In genomic region chr7:24662575-24662974, GRCm38 (mm10) we compare ENCODE assay signal across 8 mouse cellular contexts. TPM values are rescaled to one million over a fixed set of nuclear protein-coding genes. Genes with fewer than 3 reads are reported as not detected.
A peak's percentile ranks its signal among the peaks of the same experiment; 100 is the strongest.
DNase-seq lines count a peak whose midpoint lies in the region; ATAC-seq lines count a peak whose summit lies in the region.

No protein-coding gene starts in this region.

- no peak overlapping the region for H3K27ac ChIP-seq in forebrain, embryonic 10.5 days
- no peak overlapping the region for H3K27ac ChIP-seq in hindbrain, embryonic 12.5 days

- no peak overlapping the region for H3K9ac ChIP-seq in hindbrain, embryonic 12.5 days

- peaks cover 5% of the 10 kb centered on the region for H3K4me1 ChIP-seq in forebrain, embryonic 10.5 days
- H3K4me1 ChIP-seq in hindbrain, embryonic 12.5 days: no peaks in the 10 kb centered on the region

- H3K36me3 ChIP-seq in forebrain, embryonic 10.5 days (replicated peaks): no peaks in the 10 kb centered on the region
- H3K36me3 ChIP-seq in hindbrain, embryonic 12.5 days: no peaks in the 10 kb centered on the region

- peak; percentile 71 for DNase-seq in MN1 (ENCODE audit: low spot score)
- DNase-seq in c-Kit-negative CD71-positive TER-119-positive erythroid progenitor cells, embryonic 14.5 days (ENCODE audit: low read depth, low spot score): peak; percentile 43
- peak; percentile 76 for DNase-seq in forebrain, embryonic 10.5 days (ENCODE audit: extremely low spot score, low spot score)
- peak; percentile 38 for DNase-seq in layer of hippocampus, adult 9-11 months
- peak; percentile 76 for DNase-seq in lung, postnatal 14 days
- peak; percentile 95 for DNase-seq in retina, embryonic 14.5 days (ENCODE audit: low spot score)
- DNase-seq in thymus, postnatal 4 days: peak; percentile 93

- 20% methylated on average over 8 of the region's 8 CpGs for WGBS in forebrain, embryonic 10.5 days
- WGBS in hindbrain, embryonic 12.5 days: 12% methylated on average over 8 of the region's 8 CpGs

- H3K4me2 ChIP-seq in hindbrain, embryonic 12.5 days (replicated peaks): no peak overlapping the region

- H3K4me3 ChIP-seq in forebrain, embryonic 10.5 days: no peak overlapping the region
- no peak overlapping the region for H3K4me3 ChIP-seq in hindbrain, embryonic 12.5 days

- peaks cover 3% of the 10 kb centered on the region; the same call in 1 of the 2 replicates for H3K9me3 ChIP-seq in forebrain, embryonic 10.5 days
- no peaks in the 10 kb centered on the region for H3K9me3 ChIP-seq in hindbrain, embryonic 12.5 days (replicated peaks)

- no peaks in the 10 kb centered on the region for H3K27me3 ChIP-seq in forebrain, embryonic 10.5 days (ENCODE audit: poor library complexity, severe bottlenecking)
- H3K27me3 ChIP-seq in hindbrain, embryonic 12.5 days: no peaks in the 10 kb centered on the region

- ATAC-seq in hindbrain, embryonic 12.5 days (ENCODE audit: low FRiP score): peak; percentile 46

RNA-seq across cellular contexts. Expression of gene Tex101, which starts 13.9 kb away (rescaled TPM):
- not detected in 2 replicates for polyA plus RNA-seq in forebrain, embryonic 10.5 days (2016; fragmentation: Nextera tagmentation; extraction: Ambion mirVana)
- polyA plus RNA-seq in hindbrain, embryonic 12.5 days (2016; fragmentation: Nextera tagmentation; extraction: Ambion mirVana): not detected in 2 replicates

RNA-seq across cellular contexts. Expression of gene Lypd3, which starts 26.2 kb away (rescaled TPM):
- 0.36 and 0.88 TPM in 2 replicates for polyA plus RNA-seq in forebrain, embryonic 10.5 days (2016; fragmentation: Nextera tagmentation; extraction: Ambion mirVana)
- polyA plus RNA-seq in hindbrain, embryonic 12.5 days (2016; fragmentation: Nextera tagmentation; extraction: Ambion mirVana): 1.3 and 1.5 TPM in 2 replicates

RNA-seq across cellular contexts. Expression of gene BC049730, which starts 46.5 kb away (rescaled TPM):
- polyA plus RNA-seq in forebrain, embryonic 10.5 days (2016; fragmentation: Nextera tagmentation; extraction: Ambion mirVana): not detected in 2 replicates
- polyA plus RNA-seq in hindbrain, embryonic 12.5 days (2016; fragmentation: Nextera tagmentation; extraction: Ambion mirVana): not detected in 2 replicates

RNA-seq across cellular contexts. Expression of gene Phldb3, which starts 52.0 kb away (rescaled TPM):
- polyA plus RNA-seq in forebrain, embryonic 10.5 days (2016; fragmentation: Nextera tagmentation; extraction: Ambion mirVana): not detected in 2 replicates
- 0.09 TPM in 1 of 2 replicates, not detected in the other for polyA plus RNA-seq in hindbrain, embryonic 12.5 days (2016; fragmentation: Nextera tagmentation; extraction: Ambion mirVana)

Comparison
In these comparisons a context has a peak if more than half of its experiments do, and no peak if none do; other contexts are left out.
1. DNase-seq: peak in every context shown above with its lines; median percentile 95 in retina, embryonic 14.5 days; 93 in thymus, postnatal 4 days; 76 in forebrain, embryonic 10.5 days; 76 in lung, postnatal 14 days; 71 in MN1; 43 in c-Kit-negative CD71-positive TER-119-positive erythroid progenitor cells, embryonic 14.5 days; 38 in layer of hippocampus, adult 9-11 months.